Mouse (Mus musculus) layer of hippocampus, adult 2 months (tissue): ENCODE data around the gene Pfn4. TPM values are rescaled to one million over a fixed set of nuclear protein-coding genes. Genes with fewer than 3 reads are reported as not detected.
"Not testable (repeated sequence)": the region's sequence is repeated elsewhere in the genome, so short reads cannot be mapped to it uniquely, and the experiment has no call there.

Source experiments
- DNase-seq, 2 experiments: peaks; one replicate each; pipeline ENCODE4 v3.0.0; 2022; ENCODE audit warnings: low spot score in 2 of 2
- H3K27ac ChIP-seq: fragments of 200-600 bp; 2 replicates; pipeline ENCODE4 v1.8.1; 2022
- H3K4me3 ChIP-seq: fragments of 200-600 bp; 2 replicates; pipeline ENCODE4 v1.8.1; 2022; ENCODE audit warnings: mild to moderate bottlenecking
- CTCF ChIP-seq: fragments of 200-600 bp; conservative IDR thresholded peaks from 2 replicates; pipeline ENCODE4 v1.8.1; 2022; ENCODE audit warnings: antibody characterized with exemption, mild to moderate bottlenecking, moderate library complexity
- long read RNA-seq, 2 experiments: library from polyadenylated mRNA; stranded (forward); transcript quantifications; one replicate each; pipeline ENCODE4 v2.0.0; 2021; ENCODE audit warnings: borderline mapping rate in 2 of 2
- total RNA-seq, 2 experiments: library from RNA; stranded (reverse); gene quantifications; 2 replicates each; pipeline ENCODE4 v1.2.3; 2021

Pfn4 gene
- total RNA-seq = 10 to 100 TPM; 11.7 to 14.1 TPM
- long read RNA-seq, experiment 1, transcript Pfn4-201 (4 exons, 1,306 nt) = major isoform, 6 of 6 reads
- long read RNA-seq, experiment 1, partial matches to known transcripts = 0 of 6 reads
- long read RNA-seq, experiment 1, other reads (novel, unspliced or antisense) = 0 of 6 reads
- long read RNA-seq, experiment 2, transcript Pfn4-201 (4 exons, 1,306 nt) = major isoform, 6 of 7 reads
- long read RNA-seq, experiment 2, partial matches to known transcripts = 0 of 7 reads
- long read RNA-seq, experiment 2, other reads (novel, unspliced or antisense) = 1 of 7 reads

DNA sequence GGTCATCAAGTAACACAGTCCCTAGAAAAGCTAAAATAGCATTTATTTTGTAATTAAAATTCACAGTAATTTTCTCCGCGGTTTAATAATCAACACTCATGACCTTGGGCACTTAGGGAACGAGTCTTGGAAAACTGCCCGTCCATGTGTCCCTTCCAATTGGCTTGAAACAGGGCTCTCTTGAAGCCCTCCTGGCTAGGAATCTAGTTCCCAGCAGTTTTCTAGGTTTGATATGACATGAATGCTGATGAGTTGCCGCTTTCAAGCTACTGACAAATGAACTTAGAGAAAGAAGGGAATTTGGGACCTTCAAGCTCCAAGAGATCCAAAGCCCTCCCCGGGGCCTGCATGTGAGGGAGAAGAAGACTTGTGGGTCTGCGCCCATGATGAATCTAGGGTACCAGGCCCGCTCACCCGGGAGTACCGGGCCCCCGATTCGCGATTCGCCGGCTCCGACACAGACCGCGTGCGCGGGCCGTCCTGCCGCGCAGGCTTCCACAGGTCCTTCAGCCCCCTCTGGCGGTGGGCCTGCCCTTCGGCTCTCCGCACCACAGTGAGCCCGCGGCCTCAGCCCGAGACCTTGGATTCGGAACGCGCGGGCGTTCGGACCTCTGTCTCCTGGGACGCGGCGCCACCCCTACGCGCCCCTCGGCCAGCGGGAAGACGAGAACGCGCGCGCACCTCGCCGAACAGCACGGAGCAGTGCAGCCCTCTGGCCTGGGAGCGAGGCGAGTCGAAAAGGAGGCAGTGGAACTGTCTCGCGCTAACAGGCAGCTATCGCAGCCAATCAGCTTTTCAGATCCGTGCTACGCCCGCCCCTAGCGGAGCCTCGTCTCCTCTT is at the start of gene Pfn4, which contains the start of gene Fam228b:
TSS of gene Pfn4 (plus strand) at position 531 of the 841 bp plus-strand sequence.
TSS of gene Fam228b (minus strand) at position 776 of the 841 bp plus-strand sequence.
- peak; percentile 96 for TF ChIP-seq CTCF
- peak within 1 kb of the TSS; percentile 85 for H3K4me3 ChIP-seq
- peak; percentile 96 to 98 for DNase-seq
- peak within 1 kb of the TSS; percentile 99 for H3K27ac ChIP-seq

- TF ChIP-seq CTCF = no peak
- DNase-seq = no peak
- Histone ChIP-seq H3K27ac (no peak overlapping the region), H3K4me3 (no peak overlapping the region)
Measured at GRCm38 (mm10) chr12:4719066-4719761, 49.6 kb upstream of the Pfn4 start.

- no peak overlapping the region for H3K4me3 ChIP-seq
- no peak overlapping the region for H3K27ac ChIP-seq
- no peak for DNase-seq
- peak; percentile 43 for TF ChIP-seq CTCF
Measured at GRCm38 (mm10) chr12:4719762-4720754, 48.8 kb upstream of the Pfn4 start.

GRCm38 (mm10) chr12:4729165-4729564 is 39.7 kb upstream of the Pfn4 start:
- peak; percentile 41 for TF ChIP-seq CTCF
- Histone ChIP-seq H3K27ac (no peak overlapping the region), H3K4me3 (no peak overlapping the region)
- no peak for DNase-seq

DNA sequence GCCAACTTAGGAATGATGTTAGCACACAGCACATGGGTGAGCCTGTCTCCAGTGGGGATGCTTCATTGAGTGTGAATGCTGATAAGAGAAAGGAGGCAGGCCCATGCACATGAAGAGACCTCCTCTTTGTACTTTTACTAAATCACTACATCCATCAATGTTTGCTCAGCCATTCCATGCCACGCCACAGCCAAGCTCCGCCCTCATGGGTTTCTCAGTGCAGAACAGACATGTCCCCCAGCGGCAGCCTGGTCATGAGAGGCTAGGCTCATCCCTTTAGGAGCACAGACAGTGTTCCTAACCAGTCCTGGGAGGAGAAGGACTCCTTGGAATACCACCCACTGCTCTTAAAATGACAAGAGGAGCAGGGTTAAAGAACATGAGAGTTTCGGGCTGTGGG is 37.2 kb upstream of the Pfn4 start:
- H3K27ac ChIP-seq = no peak overlapping the region
- no peak for TF ChIP-seq CTCF
- DNase-seq = no peak
- H3K4me3 ChIP-seq = no peak overlapping the region

DNA sequence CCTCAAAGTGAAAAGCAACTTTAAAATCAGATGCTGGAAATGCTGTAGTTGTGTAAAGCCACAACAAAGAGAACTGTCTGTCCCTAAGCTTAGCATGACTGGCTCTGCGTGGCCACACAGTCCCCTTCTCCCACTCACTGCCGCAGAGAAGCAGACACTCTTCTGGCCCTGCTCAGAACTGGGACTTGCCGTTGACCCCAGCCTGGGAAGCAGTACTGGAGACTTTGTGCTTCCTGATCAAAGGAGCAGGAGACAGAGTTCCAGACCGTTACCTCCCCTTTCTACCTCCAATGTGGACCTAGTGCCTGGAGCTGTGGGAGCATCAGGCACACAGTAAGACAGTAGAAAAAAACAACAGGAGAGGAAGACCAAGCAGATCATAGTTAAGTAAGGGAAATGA is 36.5 kb upstream of the Pfn4 start:
- DNase-seq = no peak
- no peak for TF ChIP-seq CTCF
- H3K4me3 ChIP-seq = no peak overlapping the region
- no peak overlapping the region for H3K27ac ChIP-seq

- no peak for DNase-seq
- TF ChIP-seq CTCF = no peak
- no peak within 1 kb of the TSS for H3K27ac ChIP-seq
Measured at GRCm38 (mm10) chr12:4738031-4738576, 30.7 kb upstream of the Pfn4 start, which contains the start of gene Fam228a. Fam228a (minus strand) TSS chr12:4738430.

GRCm38 (mm10) chr12:4740823-4741222 is 28.0 kb upstream of the Pfn4 start:
- TF ChIP-seq CTCF = no peak
- no peak overlapping the region for H3K27ac ChIP-seq
- H3K4me3 ChIP-seq = no peak overlapping the region

More at GRCm38 (mm10) chr12:4738031-4738576, 30.7 kb upstream of the Pfn4 start, which contains the start of gene Fam228a:
- no peak within 1 kb of the TSS for H3K4me3 ChIP-seq

DNA sequence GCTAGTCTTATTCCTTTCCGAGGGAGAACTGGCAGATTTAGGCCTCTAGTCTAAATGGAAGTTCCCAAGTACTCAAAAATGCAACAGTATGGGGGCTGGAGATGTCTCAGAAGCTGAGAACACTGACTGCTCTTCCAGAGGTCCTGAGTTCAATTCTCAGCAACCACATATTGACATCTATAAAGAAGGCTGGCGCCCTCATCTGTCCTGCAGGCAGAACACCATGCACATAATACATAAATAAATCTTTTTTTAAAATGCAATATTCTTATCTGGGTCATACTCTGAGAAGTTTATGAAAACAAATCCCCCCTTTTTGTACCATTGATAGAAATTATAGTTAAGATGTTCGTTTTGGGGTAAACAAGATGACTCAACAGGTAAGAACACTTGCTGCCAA is 26.6 kb upstream of the Pfn4 start:
- Histone ChIP-seq H3K4me3 (no peak overlapping the region), H3K27ac (no peak overlapping the region)
- no peak for DNase-seq
- peak; percentile 59 for TF ChIP-seq CTCF

More at GRCm38 (mm10) chr12:4740823-4741222, 28.0 kb upstream of the Pfn4 start:
- no peak for DNase-seq

- DNase-seq = peak in 1 of 2 experiments; percentile 5
- no peak overlapping the region for H3K27ac ChIP-seq
- no peak overlapping the region for H3K4me3 ChIP-seq
- TF ChIP-seq CTCF = no peak
Measured at GRCm38 (mm10) chr12:4744486-4744885, 24.3 kb upstream of the Pfn4 start.

DNA sequence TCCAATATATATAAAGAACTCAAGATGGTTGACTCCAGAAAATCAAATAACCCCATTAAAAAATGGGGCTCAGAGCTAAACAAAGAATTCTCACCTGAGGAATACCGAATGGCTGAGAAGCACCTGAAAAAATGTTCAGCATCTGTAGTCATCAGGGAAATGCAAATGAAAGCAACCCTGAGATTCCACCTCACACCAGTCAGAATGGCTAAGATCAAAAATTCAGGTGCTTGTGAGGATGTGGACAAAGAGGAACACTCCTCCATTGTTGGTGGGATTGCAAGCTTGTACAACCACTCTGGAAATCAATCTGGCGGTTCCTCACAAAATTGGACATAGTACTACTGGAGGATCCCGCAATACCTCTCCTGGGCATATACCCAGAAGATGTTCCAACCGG is 14.4 kb upstream of the Pfn4 start:
- not testable (repeated sequence) for H3K4me3 ChIP-seq, DNase-seq, H3K27ac ChIP-seq
